Mouse (Mus musculus): ENCODE measurements at regions not wholly inside any gene's neighbourhood (a gene's known extent, or its start where the extent isn't known, plus 50 kb on each side); places are given as distances from the start of the nearest gene placed in this dataset.

- Histone ChIP-seq H3K4me1 (no peaks in the 10 kb centered on the region), H3K4me2 (replicated peaks) (no peak overlapping the region), H3K27ac (no peak overlapping the region), H3K27me3 (no peaks in the 10 kb centered on the region), H3K9ac (no peak overlapping the region), H3K9me3 (no peaks in the 10 kb centered on the region), H3K36me3 (no peaks in the 10 kb centered on the region), H3K4me3 (no peak overlapping the region)
- WGBS, result 65% methylated on average over 4 of the region's 4 CpGs
- no peak for ATAC-seq (ENCODE audit: low FRiP score, low read depth)
Measured at GRCm38 (mm10) chr16:97686561-97686960, 75.6 kb upstream of the Tmprss2 start.

GRCm38 (mm10) chr16:97685603-97686285, 74.7 kb upstream of the Tmprss2 start:
- Histone ChIP-seq H3K9me3 (no peaks in the 10 kb centered on the region), H3K9ac (no peak overlapping the region), H3K36me3 (no peaks in the 10 kb centered on the region), H3K27ac (no peak overlapping the region), H3K27me3 (no peaks in the 10 kb centered on the region), H3K4me2 (replicated peaks) (no peak overlapping the region), H3K4me3 (no peak overlapping the region), H3K4me1 (no peaks in the 10 kb centered on the region)
- no peak for ATAC-seq (ENCODE audit: low FRiP score, low read depth)
- WGBS, result 73% methylated on average over 1 of the region's 1 CpGs

- Histone ChIP-seq H3K36me3 (no peaks in the 10 kb centered on the region), H3K4me1 (no peaks in the 10 kb centered on the region), H3K4me2 (replicated peaks) (no peak overlapping the region), H3K4me3 (no peak overlapping the region), H3K9me3 (no peaks in the 10 kb centered on the region), H3K27ac (no peak overlapping the region), H3K9ac (no peak overlapping the region), H3K27me3 (no peaks in the 10 kb centered on the region)
- ATAC-seq (ENCODE audit: low FRiP score, low read depth), result no peak
- 82% methylated on average over 6 of the region's 6 CpGs for WGBS
Measured at GRCm38 (mm10) chr16:97681191-97681590, 70.2 kb upstream of the Tmprss2 start.

- H3K4me2 ChIP-seq (replicated peaks), result no peak overlapping the region
Measured at GRCm38 (mm10) chr16:97679820-97680219, 68.8 kb upstream of the Tmprss2 start.

GRCm38 (mm10) chr16:97679252-97679651, 68.3 kb upstream of the Tmprss2 start:
- ATAC-seq (ENCODE audit: low FRiP score, low read depth), result no peak
- H3K27me3 ChIP-seq, result no peaks in the 10 kb centered on the region
- no peaks in the 10 kb centered on the region for H3K4me1 ChIP-seq
- no peak overlapping the region for H3K4me3 ChIP-seq
- 62% methylated on average over 2 of the region's 2 CpGs for WGBS
- no peak overlapping the region for H3K4me2 ChIP-seq (replicated peaks)
- H3K9ac ChIP-seq, result no peak overlapping the region
- H3K27ac ChIP-seq, result no peak overlapping the region
- no peaks in the 10 kb centered on the region for H3K36me3 ChIP-seq
- no peaks in the 10 kb centered on the region for H3K9me3 ChIP-seq

More at GRCm38 (mm10) chr16:97679820-97680219, 68.8 kb upstream of the Tmprss2 start:
- H3K4me1 ChIP-seq, result no peaks in the 10 kb centered on the region
- H3K9ac ChIP-seq, result no peak overlapping the region
- H3K9me3 ChIP-seq, result no peaks in the 10 kb centered on the region
- H3K4me3 ChIP-seq, result no peak overlapping the region
- H3K27me3 ChIP-seq, result no peaks in the 10 kb centered on the region
- no peak overlapping the region for H3K27ac ChIP-seq
- ATAC-seq (ENCODE audit: low FRiP score, low read depth), result no peak
- no peaks in the 10 kb centered on the region for H3K36me3 ChIP-seq
- 83% methylated on average over 1 of the region's 1 CpGs for WGBS

- H3K9ac ChIP-seq, result no peak overlapping the region
- ATAC-seq (ENCODE audit: low FRiP score, low read depth), result no peak
- H3K4me3 ChIP-seq, result no peak overlapping the region
- no peaks in the 10 kb centered on the region for H3K27me3 ChIP-seq
- WGBS, result 76% methylated on average over 2 of the region's 2 CpGs
- no peaks in the 10 kb centered on the region for H3K9me3 ChIP-seq
- no peaks in the 10 kb centered on the region for H3K36me3 ChIP-seq
- no peaks in the 10 kb centered on the region for H3K4me1 ChIP-seq
- H3K4me2 ChIP-seq (replicated peaks), result no peak overlapping the region
- no peak overlapping the region for H3K27ac ChIP-seq
Measured at GRCm38 (mm10) chr16:97677621-97678020, 66.6 kb upstream of the Tmprss2 start.

- H3K9me3 ChIP-seq, result no peaks in the 10 kb centered on the region
- ATAC-seq (ENCODE audit: low FRiP score, low read depth), result no peak
- WGBS, result 78% methylated on average over 2 of the region's 2 CpGs
- H3K36me3 ChIP-seq, result no peaks in the 10 kb centered on the region
- no peak overlapping the region for H3K9ac ChIP-seq
- no peak overlapping the region for H3K4me2 ChIP-seq (replicated peaks)
- no peak overlapping the region for H3K4me3 ChIP-seq
- no peaks in the 10 kb centered on the region for H3K4me1 ChIP-seq
- no peak overlapping the region for H3K27ac ChIP-seq
- H3K27me3 ChIP-seq, result no peaks in the 10 kb centered on the region
Measured at GRCm38 (mm10) chr16:97673576-97673975, 62.6 kb upstream of the Tmprss2 start.

GRCm38 (mm10) chr16:97670131-97671038, 59.4 kb upstream of the Tmprss2 start:
- H3K9ac ChIP-seq, result no peak overlapping the region
- H3K4me2 ChIP-seq (replicated peaks), result no peak overlapping the region
- peak; percentile 35; the same call in 1 of the 2 replicates for ATAC-seq (ENCODE audit: low FRiP score, low read depth)
- H3K36me3 ChIP-seq, result no peaks in the 10 kb centered on the region
- 62% methylated on average over 8 of the region's 8 CpGs for WGBS
- H3K4me1 ChIP-seq, result no peaks in the 10 kb centered on the region
- no peak overlapping the region for H3K27ac ChIP-seq
- H3K27me3 ChIP-seq, result no peaks in the 10 kb centered on the region
- H3K9me3 ChIP-seq, result no peaks in the 10 kb centered on the region
- no peak overlapping the region for H3K4me3 ChIP-seq

GRCm38 (mm10) chr16:97667536-97667935, 56.5 kb upstream of the Tmprss2 start:
- no peak for ATAC-seq (ENCODE audit: low FRiP score, low read depth)
- Histone ChIP-seq H3K9ac (no peak overlapping the region), H3K27ac (no peak overlapping the region), H3K27me3 (no peaks in the 10 kb centered on the region), H3K36me3 (no peaks in the 10 kb centered on the region), H3K9me3 (no peaks in the 10 kb centered on the region), H3K4me3 (no peak overlapping the region), H3K4me2 (replicated peaks) (no peak overlapping the region), H3K4me1 (no peaks in the 10 kb centered on the region)
- WGBS, result 16% methylated on average over 1 of the region's 1 CpGs

GRCm38 (mm10) chr16:97665518-97665917, 54.5 kb upstream of the Tmprss2 start:
- no peak overlapping the region for H3K27ac ChIP-seq
- H3K4me1 ChIP-seq, result no peaks in the 10 kb centered on the region
- H3K9me3 ChIP-seq, result no peaks in the 10 kb centered on the region
- no peaks in the 10 kb centered on the region for H3K36me3 ChIP-seq
- no peak overlapping the region for H3K9ac ChIP-seq
- ATAC-seq (ENCODE audit: low FRiP score, low read depth), result no peak
- WGBS, result 72% methylated on average over 1 of the region's 1 CpGs
- H3K27me3 ChIP-seq, result no peaks in the 10 kb centered on the region
- no peak overlapping the region for H3K4me2 ChIP-seq (replicated peaks)
- no peak overlapping the region for H3K4me3 ChIP-seq
